ENCODE assay signal across 31 mouse cellular contexts in genomic region chr11:78123782-78124181, GRCm38 (mm10). TPM values are rescaled to one million over a fixed set of nuclear protein-coding genes. Genes with fewer than 3 reads are reported as not detected.
DNase-seq lines count a peak whose midpoint lies in the region; ATAC-seq and TF ChIP-seq lines count a peak whose summit lies in the region.
"Had no signal": no experiment of that assay in that cellular context is flagged by ENCODE, and none has a peak within 500 bp of the region (broad histone marks: within the 10 kb centered on the region; RNA-seq: fewer than 3 reads in every experiment).

No protein-coding gene starts in this region.

- no peak for DNase-seq in liver
- DNase-seq in ES-CJ7 (ENCODE audit: low read depth, low spot score): peak; percentile 38
- DNase-seq in WW6 (ENCODE audit: low read depth, low spot score): peak; percentile 31
- DNase-seq in liver, postnatal 0 days: no peak
- no peak for DNase-seq in right cerebral cortex, postnatal 25 days
- DNase-seq in thymus, adult 18-20 months: no peak
- DNase-seq in spleen, postnatal 4 days (ENCODE audit: low spot score in 2 of 2): no peak
- DNase-seq: adrenal gland, postnatal 10 days; B cell, adult 2 months; cerebellum, adult 11 months; cerebellum, adult 2 months; cerebellum, adult 9-11 months; cerebellum, postnatal 25 days; gastrocnemius, postnatal 10 days; gastrocnemius, postnatal 36 days; heart, adult 2 months; heart, postnatal 14 days; heart, postnatal 4 days had no signal

- H3K36me3 ChIP-seq in liver, embryonic 12.5 days: no peaks in the 10 kb centered on the region
- no peaks in the 10 kb centered on the region for H3K36me3 ChIP-seq in liver, postnatal 0 days (replicated peaks; ENCODE audit: insufficient read depth, low read length)
- H3K36me3 ChIP-seq: forebrain, embryonic 12.5 days; forebrain, embryonic 15.5 days; heart, embryonic 10.5 days; heart, embryonic 13.5 days had no signal

- no peaks in the 10 kb centered on the region for H3K9me3 ChIP-seq in liver, embryonic 12.5 days (replicated peaks)
- no peaks in the 10 kb centered on the region for H3K9me3 ChIP-seq in liver, postnatal 0 days (ENCODE audit: low read length)
- H3K9me3 ChIP-seq: embryonic facial prominence, embryonic 10.5 days; embryonic facial prominence, embryonic 13.5 days; forebrain, embryonic 12.5 days; forebrain, embryonic 15.5 days; heart, embryonic 10.5 days; heart, embryonic 13.5 days had no signal

- H3K4me2 ChIP-seq in liver, embryonic 12.5 days: no peak overlapping the region
- H3K4me2 ChIP-seq in liver, postnatal 0 days (ENCODE audit: low read depth, low read length): no peak overlapping the region
- H3K4me2 ChIP-seq: embryonic facial prominence, embryonic 13.5 days; forebrain, embryonic 12.5 days; forebrain, embryonic 15.5 days; heart, embryonic 13.5 days; hindbrain, embryonic 14.5 days had no signal

- no peak overlapping the region for H3K9ac ChIP-seq in liver, embryonic 12.5 days
- no peak overlapping the region for H3K9ac ChIP-seq in liver, postnatal 0 days (replicated peaks)
- H3K9ac ChIP-seq: embryonic facial prominence, embryonic 13.5 days; forebrain, embryonic 12.5 days; forebrain, embryonic 15.5 days; heart, embryonic 13.5 days; hindbrain, embryonic 14.5 days had no signal

- no peak for TF ChIP-seq CTCF in liver, postnatal 0 days (IDR thresholded peaks at IDR 0.05; ENCODE audit: low read depth)

- H3K27ac ChIP-seq in liver, embryonic 12.5 days: peak overlapping the region; percentile 61
- H3K27ac ChIP-seq in liver, postnatal 0 days (ENCODE audit: low read depth): peak overlapping the region; percentile 29; the same call in 1 of the 2 replicates
- H3K27ac ChIP-seq: embryonic facial prominence, embryonic 10.5 days; embryonic facial prominence, embryonic 13.5 days; forebrain, embryonic 12.5 days; forebrain, embryonic 15.5 days; heart, adult 2 months; heart, embryonic 10.5 days; heart, embryonic 13.5 days; hindbrain, embryonic 14.5 days; hindbrain, postnatal 0 days had no signal

- no peaks in the 10 kb centered on the region for H3K27me3 ChIP-seq in liver, embryonic 12.5 days (replicated peaks)
- no peaks in the 10 kb centered on the region for H3K27me3 ChIP-seq in liver, postnatal 0 days (ENCODE audit: insufficient read depth, low read length)
- H3K27me3 ChIP-seq: CH12.LX; embryonic facial prominence, embryonic 13.5 days; forebrain, embryonic 12.5 days; forebrain, embryonic 15.5 days; heart, embryonic 13.5 days; Patski had no signal

- TF ChIP-seq EP300 in liver, postnatal 0 days (IDR thresholded peaks at IDR 0.05; ENCODE audit: low read depth): no peak

- ATAC-seq in liver, embryonic 12.5 days: no peak
- ATAC-seq in liver, postnatal 0 days: no peak
- ATAC-seq: forebrain, embryonic 15.5 days; hindbrain, postnatal 0 days; inflammation-experienced regulatory T-cells, adult 6 months; Patski had no signal

- peaks cover 70% of the 10 kb centered on the region for H3K4me1 ChIP-seq in liver, embryonic 12.5 days
- peaks cover 56% of the 10 kb centered on the region for H3K4me1 ChIP-seq in liver, postnatal 0 days (ENCODE audit: insufficient read depth)

- H3K4me3 ChIP-seq in liver, embryonic 12.5 days: no peak overlapping the region
- no peak overlapping the region for H3K4me3 ChIP-seq in liver, postnatal 0 days (ENCODE audit: low read depth, low read length)
- H3K4me3 ChIP-seq: embryonic facial prominence, embryonic 10.5 days; embryonic facial prominence, embryonic 13.5 days; erythroblast, embryonic 14.5 days; forebrain, embryonic 12.5 days; forebrain, embryonic 15.5 days; heart, adult 2 months; heart, embryonic 10.5 days; heart, embryonic 13.5 days had no signal

RNA-seq across cellular contexts. Expression of gene Fam222b, which starts 29.3 kb away (rescaled TPM):
- 6.0 and 6.7 TPM in 2 replicates for polyA plus RNA-seq in liver, embryonic 12.5 days (2016; fragmentation: Nextera tagmentation; extraction: Ambion mirVana)
- polyA plus RNA-seq in liver, postnatal 0 days (2015; fragmentation: Nextera tagmentation; extraction: Ambion mirVana): 5.9 and 7.5 TPM in 2 replicates

RNA-seq across cellular contexts. Expression of gene Traf4, which starts 41.6 kb away (rescaled TPM):
- polyA plus RNA-seq in liver, embryonic 12.5 days (2016; fragmentation: Nextera tagmentation; extraction: Ambion mirVana): 45.4 and 47.6 TPM in 2 replicates
- polyA plus RNA-seq in liver, postnatal 0 days (2015; fragmentation: Nextera tagmentation; extraction: Ambion mirVana): 15.3 and 18.9 TPM in 2 replicates

RNA-seq across cellular contexts. Expression of gene Eral1, which starts 43.6 kb away (rescaled TPM):
- polyA plus RNA-seq in liver, embryonic 12.5 days (2016; fragmentation: Nextera tagmentation; extraction: Ambion mirVana): 23.2 and 25.5 TPM in 2 replicates
- 9.3 and 10.6 TPM in 2 replicates for polyA plus RNA-seq in liver, postnatal 0 days (2015; fragmentation: Nextera tagmentation; extraction: Ambion mirVana)

RNA-seq across cellular contexts. Expression of gene Nek8, which starts 52.7 kb away (rescaled TPM):
- polyA plus RNA-seq in liver, embryonic 12.5 days (2016; fragmentation: Nextera tagmentation; extraction: Ambion mirVana): 12.2 and 13.7 TPM in 2 replicates
- polyA plus RNA-seq in liver, postnatal 0 days (2015; fragmentation: Nextera tagmentation; extraction: Ambion mirVana): 4.9 and 5.4 TPM in 2 replicates

RNA-seq across cellular contexts. Expression of gene Tlcd1, which starts 52.7 kb away (rescaled TPM):
- polyA plus RNA-seq in liver, embryonic 12.5 days (2016; fragmentation: Nextera tagmentation; extraction: Ambion mirVana): 62.6 and 67.1 TPM in 2 replicates
- polyA plus RNA-seq in liver, postnatal 0 days (2015; fragmentation: Nextera tagmentation; extraction: Ambion mirVana): 38.2 and 40.3 TPM in 2 replicates

Comparison
In these comparisons a context has a peak if more than half of its experiments do, and no peak if none do; other contexts are left out.
1. DNase-seq: peak in ES-CJ7 (single experiment) and WW6 (single experiment); none in liver (single experiment), liver, postnatal 0 days (single experiment), right cerebral cortex, postnatal 25 days (single experiment), thymus, adult 18-20 months (0 of 2) and spleen, postnatal 4 days (0 of 2).